In genomic region chr4:116666625-116667024, GRCm38 (mm10) we compare ENCODE assay signal across 11 mouse cellular contexts.
"Had no signal": no experiment of that assay in that cellular context is flagged by ENCODE, and none has a peak within 500 bp of the region (broad histone marks: within the 10 kb centered on the region; RNA-seq: fewer than 3 reads in every experiment).

No protein-coding gene starts in this region.

- H3K4me3 ChIP-seq: limb, embryonic 15.5 days; liver, embryonic 12.5 days; megakaryocyte, embryonic 14.5 days; midbrain, embryonic 15.5 days had no signal

- DNase-seq: kidney, postnatal 14 days; lung, embryonic 14.5 days; lung, postnatal 10 days; lung, postnatal 4 days; right cerebral cortex, postnatal 14 days; thymus, postnatal 4 days had no signal

- H3K9ac ChIP-seq: limb, embryonic 15.5 days; liver, embryonic 12.5 days; lung, embryonic 14.5 days; midbrain, embryonic 15.5 days had no signal

- H3K9me3 ChIP-seq: limb, embryonic 15.5 days; liver, embryonic 12.5 days; midbrain, embryonic 15.5 days had no signal

- ATAC-seq: liver, embryonic 12.5 days; midbrain, embryonic 15.5 days had no signal

- H3K27me3 ChIP-seq: limb, embryonic 15.5 days; midbrain, embryonic 15.5 days had no signal

- H3K4me2 ChIP-seq: limb, embryonic 15.5 days; liver, embryonic 12.5 days; lung, embryonic 14.5 days; midbrain, embryonic 11.5 days; midbrain, embryonic 15.5 days had no signal

- H3K4me1 ChIP-seq: limb, embryonic 15.5 days; midbrain, embryonic 15.5 days had no signal

- H3K27ac ChIP-seq: limb, embryonic 15.5 days; liver, embryonic 12.5 days; midbrain, embryonic 15.5 days had no signal

- H3K36me3 ChIP-seq: limb, embryonic 15.5 days; liver, embryonic 12.5 days; midbrain, embryonic 15.5 days had no signal
